In genomic region chr17:29007243-29007640, GRCm38 (mm10) we compare ENCODE assay signal across 8 mouse cellular contexts. TPM values are rescaled to one million over a fixed set of nuclear protein-coding genes. Genes with fewer than 3 reads are reported as not detected.
DNase-seq lines count a peak whose midpoint lies in the region; ATAC-seq and TF ChIP-seq lines count a peak whose summit lies in the region.

No protein-coding gene starts in this region.

- under 1% methylated on average over 19 of the region's 19 CpGs for WGBS in forebrain, embryonic 15.5 days
- 0% methylated on average over 19 of the region's 19 CpGs for WGBS in liver, embryonic 12.5 days (ENCODE audit: insufficient replicate concordance)
- WGBS in stomach, embryonic 14.5 days = 0% methylated on average over 19 of the region's 19 CpGs

- H3K4me3 ChIP-seq in forebrain, embryonic 15.5 days = peak overlapping the region; percentile 83
- peak overlapping the region; percentile 88 for H3K4me3 ChIP-seq in liver, embryonic 12.5 days
- peak overlapping the region; percentile 82 for H3K4me3 ChIP-seq in stomach, embryonic 14.5 days (ENCODE audit: low read depth, low read length)

- H3K27me3 ChIP-seq in forebrain, embryonic 15.5 days = no peaks in the 10 kb centered on the region
- H3K27me3 ChIP-seq in liver, embryonic 12.5 days (replicated peaks) = no peaks in the 10 kb centered on the region
- no peaks in the 10 kb centered on the region for H3K27me3 ChIP-seq in stomach, embryonic 14.5 days (ENCODE audit: control insufficient read depth, insufficient read depth, low read length)

- no peaks in the 10 kb centered on the region for H3K9me3 ChIP-seq in forebrain, embryonic 15.5 days
- no peaks in the 10 kb centered on the region for H3K9me3 ChIP-seq in liver, embryonic 12.5 days (replicated peaks)
- H3K9me3 ChIP-seq in stomach, embryonic 14.5 days (ENCODE audit: control insufficient read depth, low read depth, low read length) = no peaks in the 10 kb centered on the region

- no peak for TF ChIP-seq CTCF in brain, embryonic 14.5 days (IDR thresholded peaks at IDR 0.05; ENCODE audit: borderline replicate concordance, extremely low read depth, insufficient read depth, insufficient read length)

- TF ChIP-seq POLR2A in brain, embryonic 14.5 days (IDR thresholded peaks at IDR 0.05; ENCODE audit: borderline replicate concordance, extremely low read depth, insufficient read depth, insufficient read length, poor library complexity, severe bottlenecking) = no peak

- peak overlapping the region; percentile 51 for H3K4me2 ChIP-seq in forebrain, embryonic 15.5 days (replicated peaks)
- H3K4me2 ChIP-seq in liver, embryonic 12.5 days = peak overlapping the region; percentile 90
- H3K4me2 ChIP-seq in stomach, embryonic 14.5 days (replicated peaks; ENCODE audit: low read depth, low read length) = peak overlapping the region; percentile 80

- no peaks in the 10 kb centered on the region for H3K36me3 ChIP-seq in forebrain, embryonic 15.5 days
- 0 out of 2 replicates have a peak, but pooled peaks cover 10% of the 10 kb centered on the region for H3K36me3 ChIP-seq in liver, embryonic 12.5 days
- H3K36me3 ChIP-seq in stomach, embryonic 14.5 days (ENCODE audit: control insufficient read depth, insufficient read depth, low read length) = no peaks in the 10 kb centered on the region

- ATAC-seq in forebrain, embryonic 15.5 days (replicated peaks) = peak; percentile 59
- peak; percentile 41 for ATAC-seq in liver, embryonic 12.5 days
- 0 out of 2 replicates have a peak, but pooled peaks have one; percentile 4 for ATAC-seq in stomach, embryonic 14.5 days (ENCODE audit: insufficient number of reproducible peaks, insufficient read depth, low FRiP score, low read depth)

- intact Hi-C loops in left cerebral cortex, postnatal 4 days (cut with DNase I) = no loop called here

- H3K27ac ChIP-seq in forebrain, embryonic 15.5 days (replicated peaks) = peak overlapping the region; percentile 91
- peak overlapping the region; percentile 88 for H3K27ac ChIP-seq in liver, embryonic 12.5 days
- H3K27ac ChIP-seq in stomach, embryonic 14.5 days (ENCODE audit: low read length) = peak overlapping the region; percentile 89

- peak; percentile 11 to 28 for DNase-seq in left cerebral cortex, adult 18-20 months (ENCODE audit: low spot score in 2 of 2)
- DNase-seq in left cerebral cortex, postnatal 4 days = no peak
- peak; percentile 15 for DNase-seq in brain, embryonic 14.5 days (ENCODE audit: low read depth)
- DNase-seq in adrenal gland, postnatal 14 days = no peak
- no peak for DNase-seq in embryo, embryonic 9.5 days (ENCODE audit: extremely low spot score)

- H3K4me1 ChIP-seq in forebrain, embryonic 15.5 days = peaks cover 29% of the 10 kb centered on the region
- peaks cover 47% of the 10 kb centered on the region for H3K4me1 ChIP-seq in liver, embryonic 12.5 days
- no peaks in the 10 kb centered on the region; the same call in 1 of the 2 replicates for H3K4me1 ChIP-seq in stomach, embryonic 14.5 days (ENCODE audit: control insufficient read depth, insufficient read depth, low read length)

- peak overlapping the region; percentile 95 for H3K9ac ChIP-seq in forebrain, embryonic 15.5 days (replicated peaks)
- H3K9ac ChIP-seq in liver, embryonic 12.5 days = peak overlapping the region; percentile 94
- peak overlapping the region; percentile 93 for H3K9ac ChIP-seq in stomach, embryonic 14.5 days (replicated peaks; ENCODE audit: low read depth, low read length)

RNA-seq across cellular contexts. Expression of gene Stk38, which starts 0.6 kb away (rescaled TPM):
- total RNA-seq in left cerebral cortex, adult 18-20 months (2021) = 10 to 100 TPM; 43.2 to 45.8 TPM
- total RNA-seq in left cerebral cortex, postnatal 4 days (2021) = 10 to 100 TPM; 83.3 to 93.2 TPM
- polyA plus RNA-seq in brain, embryonic 14.5 days (2012; rRNA removed) = 107 and 125 TPM in 2 replicates
- 119 and 128 TPM in 2 replicates for polyA plus RNA-seq in forebrain, embryonic 15.5 days (2015; fragmentation: Nextera tagmentation; extraction: Ambion mirVana)
- 56.7 and 58.2 TPM in 2 replicates for polyA plus RNA-seq in liver, embryonic 12.5 days (2016; fragmentation: Nextera tagmentation; extraction: Ambion mirVana)
- 110 and 121 TPM in 2 replicates for polyA plus RNA-seq in stomach, embryonic 14.5 days (2014; fragmentation: Nextera tagmentation; extraction: Ambion mirVana)
- total RNA-seq in adrenal gland, postnatal 14 days (2021) = 55.0 and 73.5 TPM in 2 replicates

RNA-seq across cellular contexts. Expression of gene Srsf3, which starts 25.2 kb away (rescaled TPM):
- total RNA-seq in left cerebral cortex, adult 18-20 months (2021) = 100 to 1,000 TPM; 124 to 130 TPM
- total RNA-seq in left cerebral cortex, postnatal 4 days (2021) = 100 to 1,000 TPM; 220 to 228 TPM
- polyA plus RNA-seq in brain, embryonic 14.5 days (2012; rRNA removed) = 330 and 391 TPM in 2 replicates
- 594 and 620 TPM in 2 replicates for polyA plus RNA-seq in forebrain, embryonic 15.5 days (2015; fragmentation: Nextera tagmentation; extraction: Ambion mirVana)
- polyA plus RNA-seq in liver, embryonic 12.5 days (2016; fragmentation: Nextera tagmentation; extraction: Ambion mirVana) = 372 and 377 TPM in 2 replicates
- 593 and 674 TPM in 2 replicates for polyA plus RNA-seq in stomach, embryonic 14.5 days (2014; fragmentation: Nextera tagmentation; extraction: Ambion mirVana)
- total RNA-seq in adrenal gland, postnatal 14 days (2021) = 167 and 224 TPM in 2 replicates

RNA-seq across cellular contexts. Expression of gene Kctd20, which starts 55.5 kb away (rescaled TPM):
- total RNA-seq in left cerebral cortex, adult 18-20 months (2021) = 10 to 100 TPM; 67.7 to 71.2 TPM
- 100 to 1,000 TPM in 1 of 2 experiments, 10 to 100 TPM in 1; 99.1 to 109 TPM for total RNA-seq in left cerebral cortex, postnatal 4 days (2021)
- 73.1 and 75.8 TPM in 2 replicates for polyA plus RNA-seq in brain, embryonic 14.5 days (2012; rRNA removed)
- polyA plus RNA-seq in forebrain, embryonic 15.5 days (2015; fragmentation: Nextera tagmentation; extraction: Ambion mirVana) = 118 TPM in 2 replicates
- polyA plus RNA-seq in liver, embryonic 12.5 days (2016; fragmentation: Nextera tagmentation; extraction: Ambion mirVana) = 87.0 and 92.4 TPM in 2 replicates
- 75.9 and 78.8 TPM in 2 replicates for polyA plus RNA-seq in stomach, embryonic 14.5 days (2014; fragmentation: Nextera tagmentation; extraction: Ambion mirVana)
- 71.6 and 79.3 TPM in 2 replicates for total RNA-seq in adrenal gland, postnatal 14 days (2021)

Comparison
In these comparisons a context has a peak if more than half of its experiments do, and no peak if none do; other contexts are left out.
1. DNase-seq: peak in left cerebral cortex, adult 18-20 months (2 of 2) and brain, embryonic 14.5 days (single experiment); none in left cerebral cortex, postnatal 4 days (single experiment), adrenal gland, postnatal 14 days (single experiment) and embryo, embryonic 9.5 days (single experiment).
2. ATAC-seq: peak in every context shown above with its lines; median percentile 59 in forebrain, embryonic 15.5 days; 41 in liver, embryonic 12.5 days; 4 in stomach, embryonic 14.5 days.
3. Peak in every context shown above with its lines, with median percentiles within 50 percentile points of each other: H3K27ac ChIP-seq, H3K4me2 ChIP-seq, H3K4me3 ChIP-seq and H3K9ac ChIP-seq.